Mouse (Mus musculus): ENCODE results near the gene Slc9a3r2. TPM values are rescaled to one million over a fixed set of nuclear protein-coding genes. Genes with fewer than 3 reads are reported as not detected.

Gene Slc9a3r2
- total and polyA plus RNA-seq, 3 experiments = 100.0 to 125 (median 110) TPM

- Histone ChIP-seq H3K27me3 (ENCODE audit: control insufficient read depth, insufficient read depth, low read length) (no peaks in the 10 kb centered on the region), H3K36me3 (ENCODE audit: control insufficient read depth, insufficient read depth, low read length) (peaks cover 2% of the 10 kb centered on the region; the same call in 1 of the 2 replicates), H3K9ac (ENCODE audit: low read depth, low read length) (peak overlapping the region; percentile 81), H3K4me3 (peak overlapping the region; percentile 68), H3K79me2 (replicated peaks; ENCODE audit: control insufficient read depth, insufficient read depth, low read length) (peaks cover 5% of the 10 kb centered on the region), H3K27ac (peak overlapping the region; percentile 99), H3K4me1 (ENCODE audit: control insufficient read depth, insufficient read depth, low read length) (peaks cover 6% of the 10 kb centered on the region)
- 42% methylated on average over 9 of the region's 9 CpGs for WGBS
- peak; percentile 78 to 84 for DNase-seq
- TF ChIP-seq EP300 (IDR thresholded peaks at IDR 0.05; ENCODE audit: insufficient read depth, low read depth, low read length) (peak; percentile 96), POLR2A (IDR thresholded peaks at IDR 0.05; ENCODE audit: insufficient read depth, low read depth, low read length) (peak; percentile 89), CTCF (IDR thresholded peaks at IDR 0.05) (no peak)
- intact Hi-C loops (cut with DNase I) = loop anchor here (10.0 kb wide), 1 partner anchor 430 kb away; no protein-coding TSS in a partner anchor
These were observed 5.0 kb downstream of the Slc9a3r2 start for GRCm38 (mm10) chr17:24644875-24645721.

GRCm38 (mm10) chr17:24644030-24644715 is 6.0 kb downstream of the Slc9a3r2 start:
- Histone ChIP-seq H3K4me3 (peak overlapping the region; percentile 68), H3K79me2 (replicated peaks; ENCODE audit: control insufficient read depth, insufficient read depth, low read length) (peaks cover 2% of the 10 kb centered on the region), H3K36me3 (ENCODE audit: control insufficient read depth, insufficient read depth, low read length) (peaks cover 10% of the 10 kb centered on the region), H3K4me1 (ENCODE audit: control insufficient read depth, insufficient read depth, low read length) (peaks cover 12% of the 10 kb centered on the region), H3K27ac (peak overlapping the region; percentile 99), H3K9ac (ENCODE audit: low read depth, low read length) (peak overlapping the region; percentile 81), H3K27me3 (ENCODE audit: control insufficient read depth, insufficient read depth, low read length) (no peaks in the 10 kb centered on the region)
- WGBS = 37% methylated on average over 7 of the region's 7 CpGs
- DNase-seq = peak; percentile 62 to 65
- TF ChIP-seq POLR2A (IDR thresholded peaks at IDR 0.05; ENCODE audit: insufficient read depth, low read depth, low read length) (no peak), EP300 (IDR thresholded peaks at IDR 0.05; ENCODE audit: insufficient read depth, low read depth, low read length) (no peak), CTCF (IDR thresholded peaks at IDR 0.05) (no peak)
- intact Hi-C loops (cut with DNase I) = loop anchor here (10.0 kb wide), 1 partner anchor 431 kb away; no protein-coding TSS in a partner anchor

- Histone ChIP-seq H3K79me2 (replicated peaks; ENCODE audit: control insufficient read depth, insufficient read depth, low read length) (peaks cover 2% of the 10 kb centered on the region; the same call in 1 of the 2 replicates), H3K4me1 (ENCODE audit: control insufficient read depth, insufficient read depth, low read length) (peaks cover 17% of the 10 kb centered on the region), H3K4me3 (peak overlapping the region; percentile 68), H3K27me3 (ENCODE audit: control insufficient read depth, insufficient read depth, low read length) (no peaks in the 10 kb centered on the region), H3K9ac (ENCODE audit: low read depth, low read length) (peak overlapping the region; percentile 81), H3K36me3 (ENCODE audit: control insufficient read depth, insufficient read depth, low read length) (peaks cover 12% of the 10 kb centered on the region), H3K27ac (peak overlapping the region; percentile 99)
- 55% methylated on average over 6 of the region's 6 CpGs for WGBS
- TF ChIP-seq POLR2A (IDR thresholded peaks at IDR 0.05; ENCODE audit: insufficient read depth, low read depth, low read length) = no peak
- TF ChIP-seq EP300 (IDR thresholded peaks at IDR 0.05; ENCODE audit: insufficient read depth, low read depth, low read length) = no peak
- intact Hi-C loops (cut with DNase I) = loop anchor here (10.0 kb wide), 1 partner anchor 432 kb away; no protein-coding TSS in a partner anchor
- no peak for DNase-seq
These were observed 7.3 kb downstream of the Slc9a3r2 start for GRCm38 (mm10) chr17:24642791-24643343.

- Histone ChIP-seq H3K9ac (ENCODE audit: low read depth, low read length) (peak overlapping the region; percentile 81), H3K27ac (peak overlapping the region; percentile 99), H3K36me3 (ENCODE audit: control insufficient read depth, insufficient read depth, low read length) (peaks cover 12% of the 10 kb centered on the region), H3K27me3 (ENCODE audit: control insufficient read depth, insufficient read depth, low read length) (no peaks in the 10 kb centered on the region), H3K4me1 (ENCODE audit: control insufficient read depth, insufficient read depth, low read length) (peaks cover 17% of the 10 kb centered on the region), H3K4me3 (peak overlapping the region; percentile 68), H3K79me2 (replicated peaks; ENCODE audit: control insufficient read depth, insufficient read depth, low read length) (peaks cover 2% of the 10 kb centered on the region; the same call in 1 of the 2 replicates)
- WGBS = 70% methylated on average over 14 of the region's 14 CpGs
- TF ChIP-seq CTCF (IDR thresholded peaks at IDR 0.05) = no peak
- no peak for TF ChIP-seq POLR2A (IDR thresholded peaks at IDR 0.05; ENCODE audit: insufficient read depth, low read depth, low read length)
- TF ChIP-seq EP300 (IDR thresholded peaks at IDR 0.05; ENCODE audit: insufficient read depth, low read depth, low read length) = no peak
- intact Hi-C loops (cut with DNase I) = loop anchor here (10.0 kb wide), 1 partner anchor 433 kb away; no protein-coding TSS in a partner anchor
- DNase-seq = no peak
These were observed 8.2 kb downstream of the Slc9a3r2 start for GRCm38 (mm10) chr17:24641944-24642343.

GRCm38 (mm10) chr17:24640581-24640980 is 9.5 kb downstream of the Slc9a3r2 start:
- DNase-seq = no peak
- peak overlapping the region; percentile 44 for H3K27ac ChIP-seq
- no peak overlapping the region for H3K9ac ChIP-seq (ENCODE audit: low read depth, low read length)
- intact Hi-C loops (cut with DNase I) = loop anchor here (10.0 kb wide), 1 partner anchor 434 kb away; no protein-coding TSS in a partner anchor
- H3K36me3 ChIP-seq (ENCODE audit: control insufficient read depth, insufficient read depth, low read length) = peaks cover 12% of the 10 kb centered on the region
- H3K27me3 ChIP-seq (ENCODE audit: control insufficient read depth, insufficient read depth, low read length) = no peaks in the 10 kb centered on the region
- peaks cover 20% of the 10 kb centered on the region for H3K4me1 ChIP-seq (ENCODE audit: control insufficient read depth, insufficient read depth, low read length)
- peaks cover 2% of the 10 kb centered on the region; the same call in 1 of the 2 replicates for H3K79me2 ChIP-seq (replicated peaks; ENCODE audit: control insufficient read depth, insufficient read depth, low read length)
- WGBS = 92% methylated on average over 15 of the region's 15 CpGs
- no peak for TF ChIP-seq CTCF (IDR thresholded peaks at IDR 0.05)
- no peak for TF ChIP-seq EP300 (IDR thresholded peaks at IDR 0.05; ENCODE audit: insufficient read depth, low read depth, low read length)
- no peak for TF ChIP-seq POLR2A (IDR thresholded peaks at IDR 0.05; ENCODE audit: insufficient read depth, low read depth, low read length)
- no peak overlapping the region for H3K4me3 ChIP-seq

Data from heart, adult 2 months (tissue).